Mouse (Mus musculus) thymus, adult 2 months (tissue): ENCODE measurements around the gene Tomm34.

Experiments
- CTCF ChIP-seq: fragments of 200-500 bp; IDR thresholded peaks from 2 replicates; pipeline ENCODE4 v1.5.1; 2012; ENCODE audit warnings: mild to moderate bottlenecking, control low read depth, low read length, moderate library complexity, borderline replicate concordance; ENCODE audit not compliant: control insufficient read depth, poor library complexity, insufficient read depth; ENCODE audit errors: extremely low read depth
- POLR2A ChIP-seq: fragments of 200-500 bp; IDR thresholded peaks from 2 replicates; pipeline ENCODE4 v1.6.1; 2012; ENCODE audit warnings: mild to moderate bottlenecking, low read length, control low read depth, moderate library complexity; ENCODE audit not compliant: control insufficient read depth, poor library complexity, insufficient read depth; ENCODE audit errors: extremely low read depth

GRCm38 (mm10) chr2:164101936-164102335 is 31.0 kb upstream of the Tomm34 start:
- no peak for TF ChIP-seq CTCF
- no peak for TF ChIP-seq POLR2A
